Mouse (Mus musculus) heart, postnatal 4 days (tissue): ENCODE data around the gene Nat8f5. TPM values are rescaled to one million over a fixed set of nuclear protein-coding genes. Genes with fewer than 3 reads are reported as not detected.
A peak's percentile ranks its signal among the peaks of the same experiment; 100 is the strongest.
"Not testable (repeated sequence)": the region's sequence is repeated elsewhere in the genome, so short reads cannot be mapped to it uniquely, and the experiment has no call there.

Experiments used
- DNase-seq: peaks from one replicate; pipeline ENCODE4 v3.0.0; 2021
- total RNA-seq, 2 experiments: library from RNA; stranded (reverse); gene quantifications; 2 replicates each; pipeline ENCODE4 v1.2.3; 2021

Gene Nat8f5
- total RNA-seq: not detected

DNA sequence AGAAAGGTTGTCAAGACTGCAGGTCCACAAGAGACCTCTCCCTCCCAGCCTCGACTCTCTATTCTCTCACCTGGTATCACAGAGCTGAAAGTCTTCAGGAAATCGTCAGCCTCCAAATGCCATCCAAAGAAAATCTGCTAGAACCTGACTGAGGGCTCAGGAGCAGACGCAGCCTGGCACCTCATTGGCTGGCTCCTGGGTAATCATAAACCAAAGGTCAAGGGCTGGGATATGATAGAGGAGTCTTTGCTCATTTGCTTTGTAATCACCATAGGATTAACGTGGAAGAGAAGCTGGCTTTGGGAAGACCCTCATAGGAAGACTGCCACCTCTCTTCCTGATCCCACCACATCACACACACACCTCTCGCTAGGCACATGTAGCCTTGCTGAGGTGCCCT, at the start of gene Nat8f5, which contains the start of gene Nat8f6:
Gene Nat8f5 (minus strand): TSS at position 136 of the 400 bp plus-strand sequence.
Gene Nat8f6 (minus strand): TSS at position 118 of the 400 bp plus-strand sequence.
- DNase-seq: no peak

DNA sequence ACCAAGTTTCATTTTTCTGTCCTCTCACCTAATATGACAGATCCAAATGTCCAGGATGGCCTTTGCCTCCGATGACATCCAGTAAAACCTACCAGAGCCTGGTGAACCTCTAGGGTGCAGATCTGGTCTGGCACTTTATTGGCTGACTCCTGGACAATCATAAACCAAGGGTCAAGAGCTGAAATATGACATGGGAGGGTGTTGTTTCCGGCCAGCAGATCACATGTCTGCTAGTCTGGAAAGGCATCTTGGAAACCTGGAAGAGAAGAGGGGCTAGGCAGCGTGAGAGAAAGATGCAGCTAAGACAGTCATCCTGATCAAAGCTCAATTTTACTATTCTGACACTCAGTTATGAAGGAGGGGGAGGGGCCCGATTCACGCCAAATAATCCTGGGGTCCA, 48.2 kb upstream of the Nat8f5 start, which contains the start of gene Nat8f2:
Gene Nat8f2 (minus strand): TSS at position 153 of the 400 bp plus-strand sequence.
- not testable (repeated sequence) for DNase-seq

DNA sequence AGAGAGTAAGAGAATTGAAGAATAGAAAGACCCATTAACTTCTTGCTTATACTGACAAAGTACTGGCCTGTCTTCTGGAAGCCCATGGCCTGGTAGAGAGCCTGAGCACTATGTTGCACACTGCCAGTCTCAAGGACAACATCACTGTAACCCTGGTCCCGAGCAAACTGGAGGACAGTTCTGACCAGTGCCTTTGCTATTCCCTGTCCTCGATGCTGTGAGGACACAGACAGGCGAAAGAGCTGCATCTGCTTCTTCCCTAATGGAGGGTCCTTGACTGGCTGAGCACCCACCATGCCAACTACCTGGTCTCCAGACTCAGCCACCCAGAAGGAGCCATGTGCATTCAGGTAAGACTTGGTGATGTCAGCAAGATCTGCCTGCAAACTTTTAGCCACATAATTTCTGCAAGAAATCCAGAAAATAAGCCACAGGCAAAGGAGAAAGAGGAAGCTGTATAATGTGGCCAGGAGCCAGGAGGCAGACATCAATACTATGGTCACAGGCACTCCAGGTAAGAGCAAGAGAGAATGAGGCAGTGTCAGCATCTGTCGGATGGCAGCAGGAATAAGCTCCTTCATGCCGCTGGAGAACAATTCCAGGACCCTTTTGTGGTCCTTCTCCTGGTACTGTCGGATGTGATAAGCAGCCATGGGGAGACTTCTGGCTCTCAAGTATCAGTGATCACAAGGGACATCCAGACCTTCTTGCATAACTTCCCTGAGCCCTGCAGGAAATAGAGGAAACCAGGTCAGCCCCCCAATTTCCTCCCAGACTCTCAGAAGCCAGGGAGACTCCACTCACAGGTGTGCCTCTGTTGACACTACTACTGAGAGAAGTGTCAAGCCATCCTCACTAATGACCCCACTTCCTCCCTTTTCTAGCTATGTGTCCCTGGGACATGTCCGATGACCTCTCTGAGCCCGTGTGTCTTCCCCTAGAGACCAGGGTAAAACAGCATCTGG, 47.2 kb upstream of the Nat8f5 start:
- no peak for DNase-seq

DNA sequence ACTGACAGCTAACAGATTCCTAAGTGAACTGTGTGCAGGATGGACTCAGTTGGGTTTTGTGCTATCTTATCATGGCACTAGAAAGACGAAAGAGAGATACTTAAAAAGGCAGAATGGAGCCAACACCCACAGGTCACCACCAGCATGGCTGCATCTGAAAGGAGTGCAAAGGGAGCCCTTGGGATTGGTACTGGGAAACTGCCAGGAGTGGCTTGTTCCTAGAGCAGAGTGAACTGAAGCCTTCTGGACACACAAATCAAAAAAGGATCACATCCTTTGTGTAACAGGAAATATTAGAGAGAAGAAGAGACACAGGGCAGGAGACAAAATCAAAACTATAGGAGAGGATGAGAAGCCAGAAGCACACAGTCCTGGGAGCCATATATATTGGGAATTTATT, 46.2 kb upstream of the Nat8f5 start:
- DNase-seq: not testable (repeated sequence)

DNA sequence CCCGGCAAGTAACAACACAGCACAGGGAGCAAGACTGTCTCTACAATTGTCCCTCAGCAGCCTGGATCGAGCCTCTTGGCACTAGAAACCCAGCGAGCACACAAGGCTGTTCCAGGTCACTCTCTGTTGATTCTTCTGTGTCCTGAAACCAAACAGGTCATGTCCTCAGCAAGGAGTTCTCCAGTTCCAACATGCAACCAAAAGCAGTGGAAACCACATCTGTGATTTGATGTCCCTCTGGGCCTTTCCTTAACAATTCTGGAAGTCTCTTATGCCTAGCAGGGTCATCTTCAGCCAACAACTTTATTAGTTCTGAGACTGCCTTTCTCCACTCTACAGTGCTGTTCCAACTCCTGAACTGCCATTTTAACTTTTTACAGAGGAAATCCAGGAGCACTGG, 45.4 kb upstream of the Nat8f5 start:
- not testable (repeated sequence) for DNase-seq

DNA sequence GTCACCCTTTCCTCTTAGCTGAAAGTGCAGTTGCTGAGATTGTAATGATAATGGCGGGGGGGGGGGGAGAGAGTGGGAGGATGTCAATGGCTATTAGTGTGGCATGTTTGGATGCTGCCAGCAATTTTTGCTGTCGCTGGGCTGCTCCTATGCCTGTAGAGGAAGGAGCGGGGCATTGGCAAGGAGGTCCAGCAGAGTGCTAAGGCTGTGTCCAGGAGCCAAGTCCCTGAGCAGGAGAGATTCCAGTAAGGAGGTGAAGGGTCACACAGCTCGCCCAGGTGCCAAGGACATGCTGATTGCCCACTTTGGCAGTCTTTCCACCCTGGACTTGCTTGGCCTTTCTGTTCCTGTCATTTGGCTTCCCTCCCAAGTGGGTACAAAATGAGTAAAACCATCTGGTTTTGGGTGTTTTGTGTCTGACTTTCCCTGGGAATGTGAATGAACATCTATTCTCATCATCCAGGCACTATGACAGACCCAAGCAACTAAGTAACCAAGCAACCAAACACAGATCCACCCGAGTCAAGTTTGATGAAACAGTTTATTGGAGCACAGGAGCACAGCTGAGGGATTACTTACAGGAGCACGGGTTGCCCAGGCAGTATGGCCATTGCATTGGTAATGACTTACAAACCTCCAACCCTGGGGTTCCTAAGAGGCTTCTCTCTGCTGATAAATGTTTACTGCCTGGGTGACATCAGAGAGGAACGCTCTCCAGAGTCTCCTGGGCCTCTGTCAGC, 44.3 kb upstream of the Nat8f5 start:
- not testable (repeated sequence) for DNase-seq

DNA sequence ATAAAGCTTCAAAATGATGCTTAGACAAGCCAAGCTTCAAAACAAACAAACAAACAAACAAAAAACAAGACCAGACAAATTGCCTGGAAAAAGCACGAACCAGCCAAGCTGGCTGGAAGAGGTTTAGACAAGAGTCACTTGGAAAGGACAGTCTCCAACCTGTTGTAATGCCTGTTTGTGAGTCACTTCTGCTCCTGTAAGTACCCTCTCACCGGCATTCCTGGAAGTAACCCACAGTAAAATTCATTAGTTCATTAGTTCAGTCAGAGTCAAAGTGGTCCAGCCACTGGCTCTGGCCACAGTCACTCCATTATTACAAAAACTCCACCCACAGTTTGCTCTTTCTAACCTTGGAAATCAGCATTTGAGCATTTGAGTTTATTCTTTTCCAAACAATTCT, 43.1 kb upstream of the Nat8f5 start:
- DNase-seq: no peak

DNA sequence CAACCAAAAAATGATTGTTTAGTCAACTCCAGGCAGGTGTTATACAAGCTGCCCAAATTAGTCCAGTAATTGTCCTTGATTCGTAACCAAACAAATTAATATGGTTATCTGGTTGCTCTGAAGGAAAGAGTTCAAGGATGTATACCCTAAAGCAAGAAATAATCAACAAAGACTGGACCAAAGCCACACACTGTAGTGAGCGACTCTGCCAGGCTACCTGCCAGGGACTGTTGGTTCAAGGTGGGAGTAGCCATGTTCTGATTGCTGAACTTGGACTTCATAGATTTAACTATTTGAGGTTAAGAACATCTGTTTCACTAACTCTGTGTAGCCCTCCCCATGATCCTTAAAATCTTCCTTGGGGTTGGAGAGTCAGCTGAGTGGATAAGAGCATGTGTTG, 42.4 kb upstream of the Nat8f5 start:
- DNase-seq: no peak

DNA sequence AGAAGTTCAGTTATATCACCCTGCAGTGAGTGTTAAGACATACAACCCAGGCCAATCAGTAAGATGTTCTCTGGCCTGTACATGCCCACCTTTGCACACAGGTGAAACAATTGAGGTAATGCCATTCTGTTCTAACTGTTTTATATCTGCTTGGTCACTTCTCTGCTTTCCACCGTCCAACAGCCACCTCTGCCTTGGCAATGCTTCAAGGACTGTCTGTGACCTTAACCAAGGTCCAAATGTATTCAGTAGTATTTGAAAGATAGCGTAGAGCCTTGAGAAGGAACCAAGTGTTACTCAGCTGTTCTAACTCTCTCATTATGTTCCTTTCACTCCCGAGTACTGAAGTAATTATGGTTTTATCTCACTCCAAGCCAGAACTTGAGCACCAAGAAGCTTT, 41.8 kb upstream of the Nat8f5 start:
- DNase-seq: no peak

DNA sequence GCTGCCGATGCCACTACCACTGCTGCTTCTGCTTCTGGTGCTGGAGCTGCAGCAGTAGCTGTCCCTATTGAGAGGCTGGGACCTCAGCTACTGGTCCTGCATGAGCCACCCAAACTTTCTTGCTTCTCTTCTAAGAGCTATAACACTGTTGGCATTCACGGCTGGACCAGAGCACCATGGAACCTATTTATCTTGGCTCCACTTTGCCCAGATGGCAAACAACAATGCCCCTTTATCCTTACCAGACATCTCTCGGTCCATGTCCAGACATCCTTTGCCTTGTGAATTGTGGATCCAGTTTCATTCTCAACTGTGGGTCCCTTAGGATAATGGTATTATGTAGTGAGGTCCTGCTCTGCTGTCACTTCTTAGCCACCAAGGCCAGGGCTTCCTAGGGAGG, 40.5 kb upstream of the Nat8f5 start:
- no peak for DNase-seq

DNA sequence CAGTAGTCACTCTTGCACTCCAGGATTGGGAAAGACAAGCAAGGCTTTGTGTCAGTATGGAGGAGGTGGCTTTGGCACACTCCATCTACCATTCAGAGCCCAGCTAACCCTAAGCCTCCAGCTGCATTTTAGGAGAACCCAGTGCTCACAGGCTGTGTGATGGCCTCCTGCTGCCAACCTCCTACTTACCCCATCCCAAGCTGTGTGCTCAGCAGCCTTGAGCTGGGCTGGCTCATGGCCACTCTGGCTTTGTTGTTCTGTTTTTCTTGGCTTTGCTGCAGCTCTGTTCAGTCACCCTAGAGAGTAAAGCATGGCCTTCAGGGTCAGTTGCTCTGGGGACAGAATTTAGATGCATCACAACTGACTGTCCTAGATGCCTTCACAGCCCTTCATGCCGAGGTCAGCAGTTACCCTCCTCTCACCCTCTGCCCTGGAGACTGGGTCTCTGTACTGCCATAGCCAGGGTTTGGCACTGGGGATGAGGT, 35.5 kb upstream of the Nat8f5 start:
- peak; percentile 56 for DNase-seq

DNA sequence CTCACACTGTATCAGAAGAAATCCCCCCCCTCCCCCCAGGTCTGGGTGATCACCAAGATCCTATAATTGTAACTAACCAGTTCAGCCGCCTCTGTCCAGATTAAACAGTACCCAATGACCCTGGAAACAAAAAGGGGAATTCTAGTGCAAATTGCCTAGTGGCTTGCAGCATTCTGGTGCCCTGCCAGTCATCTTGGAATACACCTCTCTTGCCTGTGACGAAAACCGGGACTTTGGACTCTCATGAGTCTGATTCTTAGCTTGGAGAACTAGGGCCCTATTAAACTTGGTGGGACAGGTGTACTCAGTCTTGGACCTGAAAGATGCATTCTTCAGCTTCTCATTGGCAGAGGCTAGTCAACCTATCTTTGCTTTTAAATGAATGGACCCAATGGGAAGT, 32.7 kb upstream of the Nat8f5 start:
- no peak for DNase-seq

DNA sequence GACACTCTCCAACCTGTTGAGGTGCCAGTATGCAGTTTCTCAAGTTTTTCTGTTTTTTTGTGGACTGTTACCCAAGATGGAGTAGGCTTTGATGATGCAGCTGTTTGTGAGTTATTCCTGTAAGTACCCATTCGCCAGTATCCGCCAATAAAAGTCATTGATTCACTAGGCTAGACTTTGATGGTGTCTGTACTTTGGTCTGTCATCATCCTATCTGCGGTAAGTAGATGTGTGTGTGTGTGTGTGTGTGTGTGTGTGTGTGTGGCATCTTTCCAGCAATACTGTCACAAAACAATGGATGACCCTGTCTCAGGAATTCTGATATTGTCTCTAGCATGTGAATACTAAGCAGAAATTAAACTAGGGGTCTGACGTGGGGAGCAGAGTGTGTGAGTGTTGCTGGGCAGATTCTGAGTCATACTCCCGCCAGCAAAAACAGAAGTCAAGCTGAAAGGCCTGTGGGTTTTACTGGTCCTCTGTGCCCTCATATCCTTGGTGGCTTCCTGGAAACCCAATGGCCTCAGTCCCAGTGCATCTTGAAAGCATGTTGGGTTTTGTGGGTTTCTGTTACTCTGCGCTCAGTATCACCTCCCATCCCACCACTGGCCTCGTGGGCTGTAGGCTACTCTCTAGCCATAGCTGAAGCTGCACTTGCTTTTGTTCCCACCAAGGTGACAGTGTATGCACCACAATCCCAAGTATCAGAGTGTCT, 30.4 kb upstream of the Nat8f5 start:
- no peak for DNase-seq

DNA sequence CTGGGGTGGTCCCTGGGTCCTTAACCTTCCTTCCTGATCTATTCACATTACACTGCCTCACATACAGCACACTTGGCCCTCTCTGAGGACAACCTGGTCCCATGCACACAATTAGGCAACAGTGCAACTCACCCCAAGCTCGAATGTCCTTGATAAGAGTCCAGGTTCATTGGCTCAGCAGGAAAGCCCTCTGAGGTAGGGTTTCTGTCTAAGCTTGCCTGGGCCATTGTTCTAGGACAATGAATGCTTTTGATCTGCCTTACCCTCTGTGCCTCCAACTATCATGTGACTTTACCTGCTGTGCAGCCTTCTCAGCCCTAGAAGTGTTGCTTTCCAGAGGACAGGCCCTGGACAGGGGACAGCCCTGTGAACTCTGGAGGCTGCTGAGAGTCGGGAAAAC, 28.5 kb upstream of the Nat8f5 start:
- no peak for DNase-seq

DNA sequence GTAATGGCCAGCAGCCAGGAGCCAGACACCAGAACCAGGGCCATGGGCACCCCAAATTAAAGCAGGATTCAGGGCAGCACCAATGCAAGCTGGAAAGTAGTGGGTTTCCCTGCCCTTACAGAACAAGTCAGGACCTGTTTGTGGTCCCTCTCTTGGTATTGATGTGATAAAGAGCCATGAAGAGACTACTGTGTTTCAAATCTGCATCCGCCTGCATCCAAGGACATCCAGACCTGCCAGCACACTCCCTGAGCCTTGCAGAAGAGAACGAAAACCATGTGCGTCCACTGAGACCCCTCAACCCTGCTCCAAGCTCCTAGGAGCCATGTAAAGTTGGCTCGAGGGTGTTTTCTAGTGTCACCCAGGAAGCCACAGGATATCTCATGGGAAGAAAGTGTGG, 27.4 kb upstream of the Nat8f5 start:
- DNase-seq: no peak

DNA sequence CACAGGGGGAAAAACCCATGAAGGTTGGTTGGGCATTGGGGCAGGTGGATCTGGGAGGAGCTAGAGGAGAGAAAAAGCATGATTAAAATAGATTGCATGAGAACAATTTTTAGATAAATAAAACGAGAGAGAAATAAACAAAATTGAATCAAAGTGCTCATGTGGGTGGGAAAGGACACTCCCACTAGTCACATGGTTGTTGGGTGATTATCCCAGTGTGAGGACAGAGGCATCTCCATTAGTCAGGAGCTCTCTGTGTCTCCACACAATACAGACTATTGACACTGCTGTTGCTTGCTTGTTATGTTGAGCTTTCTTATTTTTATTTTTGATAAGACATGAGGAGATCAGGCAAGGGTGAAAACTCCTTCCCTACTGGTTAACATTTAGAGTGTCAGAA, 26.1 kb upstream of the Nat8f5 start:
- no peak for DNase-seq

DNA sequence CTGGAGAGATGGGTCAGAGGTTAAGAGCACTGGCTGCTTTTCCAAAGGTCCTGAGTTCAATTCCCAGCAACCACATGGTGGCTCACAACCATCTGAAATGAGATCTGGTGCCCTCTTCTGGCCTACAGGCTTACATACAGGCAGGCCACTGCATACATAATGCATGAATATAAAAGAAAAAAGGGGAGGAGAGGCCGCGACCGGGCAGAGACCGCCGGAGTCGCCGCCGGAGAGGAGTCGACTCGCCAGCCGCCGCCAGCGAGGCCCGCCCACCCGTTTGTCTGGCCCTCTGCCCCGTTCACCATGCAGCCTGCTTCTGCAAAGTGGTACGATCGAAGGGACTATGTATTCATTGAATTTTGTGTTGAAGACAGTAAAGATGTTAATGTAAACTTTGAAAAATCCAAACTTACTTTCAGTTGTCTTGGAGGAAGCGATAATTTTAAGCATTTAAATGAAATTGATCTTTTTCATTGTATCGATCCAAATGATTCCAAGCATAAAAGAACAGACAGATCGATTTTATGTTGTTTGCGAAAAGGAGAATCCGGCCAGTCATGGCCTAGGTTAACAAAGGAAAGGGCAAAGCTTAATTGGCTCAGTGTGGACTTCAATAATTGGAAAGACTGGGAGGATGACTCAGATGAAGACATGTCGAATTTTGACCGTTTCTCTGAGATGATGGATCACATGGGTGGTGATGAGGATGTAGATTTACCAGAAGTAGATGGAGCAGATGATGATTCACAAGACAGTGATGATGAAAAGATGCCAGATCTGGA, 23.1 kb upstream of the Nat8f5 start:
- not testable (repeated sequence) for DNase-seq

DNA sequence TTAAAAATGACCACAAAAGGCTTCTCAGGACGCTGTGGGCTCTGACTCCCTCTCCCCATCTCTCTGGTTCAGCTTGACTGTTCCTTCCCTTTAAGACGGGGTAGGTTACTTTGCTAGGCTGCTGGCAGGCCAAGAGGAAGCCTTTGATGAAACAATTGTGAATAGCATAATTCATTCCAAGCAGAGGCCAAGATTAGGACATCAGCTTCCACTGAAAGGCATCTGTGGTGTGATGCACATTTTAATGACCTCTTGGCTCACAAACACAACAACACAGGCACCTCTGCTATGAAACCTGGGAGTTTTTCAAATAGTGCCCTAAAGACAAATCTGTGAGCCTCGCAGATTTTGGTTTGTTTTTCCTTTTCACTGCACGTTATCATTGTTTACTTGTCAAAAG, 19.2 kb upstream of the Nat8f5 start:
- DNase-seq: no peak

DNA sequence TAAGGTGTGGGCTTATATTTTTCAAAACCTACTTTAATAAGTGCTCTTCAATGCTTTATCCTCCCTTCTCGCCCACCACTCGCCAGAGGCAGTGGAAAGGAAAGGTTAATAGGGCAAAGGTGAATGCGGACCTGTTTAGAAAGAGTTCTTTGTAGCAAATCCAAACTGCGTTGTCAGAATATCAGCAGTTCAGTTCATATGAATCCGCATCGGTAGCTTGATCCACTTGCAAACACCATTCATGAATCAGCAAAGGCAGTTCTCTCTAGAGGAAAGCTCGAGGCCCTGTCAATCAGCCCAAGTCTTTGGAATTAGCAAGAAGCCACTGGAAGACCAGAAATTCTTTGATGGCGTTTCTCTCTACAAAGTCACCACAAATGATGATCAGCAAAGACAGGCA, 17.9 kb upstream of the Nat8f5 start:
- DNase-seq: no peak

DNA sequence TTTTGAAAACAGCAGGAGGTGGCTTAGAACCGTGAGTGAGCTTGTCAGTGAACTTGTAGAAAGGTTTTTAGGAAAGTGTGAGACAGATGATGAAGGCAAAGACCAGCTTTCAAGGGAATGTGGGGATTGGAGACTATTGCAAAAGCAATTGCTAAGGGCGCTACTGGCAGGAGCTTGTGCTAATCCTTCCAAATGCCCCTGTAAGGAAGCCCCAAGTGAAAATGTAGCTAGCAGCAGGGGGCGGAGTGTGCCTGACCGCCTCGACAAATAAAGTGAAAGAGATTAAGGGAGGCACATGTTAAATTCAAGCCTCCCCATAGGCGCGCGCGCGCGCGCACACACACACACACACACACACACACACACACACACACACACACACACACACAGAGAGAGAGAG, 16.5 kb upstream of the Nat8f5 start:
- peak; percentile 35 for DNase-seq

DNA sequence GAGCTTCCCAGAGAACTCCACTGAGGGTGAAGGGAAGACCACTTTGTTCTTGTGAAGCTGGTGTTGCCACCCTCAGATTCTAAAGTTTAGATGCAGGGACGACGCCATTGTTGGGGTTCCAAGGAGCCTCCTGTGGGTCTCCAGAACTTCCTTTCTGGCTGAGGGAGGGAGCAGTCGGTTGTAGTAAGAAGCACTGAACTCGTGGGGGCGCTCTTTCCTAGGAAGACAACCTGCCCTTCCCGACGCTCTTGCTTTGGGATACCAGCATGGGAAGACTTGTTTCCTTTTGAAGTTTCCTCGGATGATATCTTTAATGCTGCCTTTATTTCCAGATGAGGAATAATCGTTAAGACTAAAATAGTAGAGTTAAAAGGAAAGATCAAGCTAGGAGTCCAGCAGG, 16.1 kb upstream of the Nat8f5 start:
- peak; percentile 76 for DNase-seq

DNA sequence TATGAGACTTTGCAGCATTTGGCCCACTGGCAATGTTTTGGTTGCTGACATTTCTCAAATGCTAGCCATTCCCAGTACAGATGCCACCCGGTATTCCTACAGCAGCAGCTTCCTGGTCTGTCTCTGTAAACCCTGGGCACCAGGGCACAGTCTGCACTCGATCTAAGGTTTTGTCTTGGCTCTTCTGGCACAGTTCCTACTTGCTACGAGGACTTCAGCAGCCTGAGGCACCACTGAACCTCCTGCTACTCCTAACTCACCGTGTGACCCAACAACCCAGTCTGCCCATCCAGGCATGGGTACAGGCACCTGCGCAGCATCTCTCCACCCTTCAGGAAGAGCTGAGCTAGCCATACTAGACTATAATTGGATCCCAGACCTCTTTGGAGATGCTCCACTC, 15.3 kb upstream of the Nat8f5 start:
- DNase-seq: not testable (repeated sequence)
